Mouse (Mus musculus) stomach, embryonic 14.5 days (tissue): ENCODE data around the gene Dhrs7b. TPM values are rescaled to one million over a fixed set of nuclear protein-coding genes. Genes with fewer than 3 reads are reported as not detected.
"Not testable (repeated sequence)": the region's sequence is repeated elsewhere in the genome, so short reads cannot be mapped to it uniquely, and the experiment has no call there.

ENCODE experiments used
- ATAC-seq: fragments of 200-750 bp; cut with Nextera tagmentation; 2 replicates; pipeline ENCODE4 v1.8.0; 2017; ENCODE audit warnings: low read depth, moderate TSS enrichment; ENCODE audit not compliant: insufficient number of reproducible peaks, insufficient read depth, low FRiP score
- H3K27ac ChIP-seq: fragments of 300-500 bp; sonication (generic); 2 replicates; pipeline ENCODE4 v1.5.1; 2014; ENCODE audit warnings: mild to moderate bottlenecking, low read length, moderate library complexity, mixed read lengths
- H3K27me3 ChIP-seq: fragments of 300-500 bp; sonication (generic); 2 replicates; pipeline ENCODE4 v1.6.1; 2014; ENCODE audit warnings: low read length, control low read depth, mixed read lengths; ENCODE audit not compliant: control insufficient read depth, insufficient read depth
- H3K36me3 ChIP-seq: fragments of 300-500 bp; sonication (generic); 2 replicates; pipeline ENCODE4 v1.6.1; 2014; ENCODE audit warnings: mild to moderate bottlenecking, control low read depth, low read length, moderate library complexity, mixed read lengths; ENCODE audit not compliant: control insufficient read depth, insufficient read depth
- H3K4me1 ChIP-seq: fragments of 300-500 bp; sonication (generic); 2 replicates; pipeline ENCODE4 v1.6.1; 2014; ENCODE audit warnings: low read length, control low read depth, mixed read lengths; ENCODE audit not compliant: control insufficient read depth, insufficient read depth
- H3K4me2 ChIP-seq: fragments of 300-500 bp; sonication (generic); replicated peaks from 2 replicates; pipeline ENCODE4 v1.6.1; 2014; ENCODE audit warnings: low read depth, low read length, control low read depth
- H3K4me3 ChIP-seq: fragments of 300-500 bp; sonication (generic); 2 replicates; pipeline ENCODE4 v1.5.1; 2014; ENCODE audit warnings: low read depth, low read length, control low read depth
- H3K9ac ChIP-seq: fragments of 300-500 bp; sonication (generic); replicated peaks from 2 replicates; pipeline ENCODE4 v1.6.1; 2014; ENCODE audit warnings: low read depth, mild to moderate bottlenecking, control low read depth, low read length, moderate library complexity, mixed read lengths
- H3K9me3 ChIP-seq: fragments of 300-500 bp; sonication (generic); 2 replicates; pipeline ENCODE4 v1.6.1; 2016; ENCODE audit warnings: low read depth, low read length, control low read depth; ENCODE audit not compliant: control insufficient read depth
- whole genome bisulfite sequencing: fragments of 180-500 bp; shearing (Covaris S2); extraction: QIAGEN DNeasy Blood & Tissue Kit; methylation state at CpG from one replicate; pipeline ENCODE4 v1.1.7; 2014; 5-methylcytosine and 5-hydroxymethylcytosine counted together
- polyA plus RNA-seq: library from polyadenylated mRNA; unstranded; fragments of >200 nt; fragmentation: Nextera tagmentation; extraction: Ambion mirVana; gene quantifications from 2 replicates; pipeline ENCODE4 v1.2.1, GENCODE M21; 2014

Dhrs7b gene
- polyA plus RNA-seq, 1 experiment from 2014 or later = 37.2 TPM

DNA sequence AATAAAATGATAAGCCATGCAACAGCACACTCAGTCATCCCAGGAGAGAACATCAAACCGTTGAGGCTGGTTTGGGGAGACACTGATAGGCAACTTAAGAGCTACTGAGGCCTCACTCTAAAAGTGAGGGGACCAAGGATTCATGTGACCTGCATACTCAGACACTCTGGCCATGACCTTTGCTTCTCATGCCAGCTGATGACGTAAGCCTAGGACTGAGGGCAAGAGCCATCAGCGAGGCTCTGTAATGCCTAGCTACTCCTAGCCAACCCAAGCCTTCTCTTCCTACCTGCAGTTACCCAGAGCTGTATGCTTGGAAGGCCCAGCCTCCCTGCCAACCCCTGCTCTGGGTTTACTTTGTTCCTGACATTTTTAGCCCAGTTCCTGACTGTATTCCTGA lies 31.6 kb downstream of the Dhrs7b start:
- Histone ChIP-seq H3K4me2 (no peak overlapping the region), H3K36me3 (peaks cover 51% of the 10 kb centered on the region), H3K27me3 (no peaks in the 10 kb centered on the region), H3K9me3 (no peaks in the 10 kb centered on the region), H3K4me3 (no peak overlapping the region), H3K4me1 (no peaks in the 10 kb centered on the region), H3K9ac (no peak overlapping the region), H3K27ac (no peak overlapping the region)
- WGBS = 87% methylated on average over 3 of the region's 3 CpGs
- no peak for ATAC-seq

DNA sequence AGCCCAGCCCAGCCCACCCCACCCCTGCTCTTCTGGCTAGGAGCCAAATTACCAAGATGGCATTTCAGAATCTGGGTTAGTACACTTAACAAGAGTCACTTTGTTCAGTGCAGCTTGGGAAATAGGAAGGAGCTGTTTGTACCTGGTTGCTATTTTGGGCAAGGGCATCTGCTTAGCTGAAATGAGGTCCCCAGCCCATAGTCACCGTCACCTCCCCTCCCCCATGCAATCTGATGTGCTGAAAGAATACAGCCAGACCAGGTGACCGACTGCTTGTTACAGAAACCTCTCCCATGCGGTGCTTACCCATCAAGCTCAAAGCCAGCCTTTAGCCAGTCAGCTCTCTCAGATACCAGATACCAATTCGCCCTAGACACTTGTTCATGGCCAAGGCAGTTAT lies 32.8 kb downstream of the Dhrs7b start:
- no peak overlapping the region for H3K27ac ChIP-seq
- H3K27me3 ChIP-seq = no peaks in the 10 kb centered on the region
- H3K36me3 ChIP-seq = peaks cover 42% of the 10 kb centered on the region
- no peaks in the 10 kb centered on the region for H3K4me1 ChIP-seq
- H3K9ac ChIP-seq = no peak overlapping the region
- no peak overlapping the region for H3K4me3 ChIP-seq
- H3K9me3 ChIP-seq = no peaks in the 10 kb centered on the region
- WGBS = 77% methylated on average over 4 of the region's 4 CpGs
- H3K4me2 ChIP-seq = no peak overlapping the region
- ATAC-seq = no peak

DNA sequence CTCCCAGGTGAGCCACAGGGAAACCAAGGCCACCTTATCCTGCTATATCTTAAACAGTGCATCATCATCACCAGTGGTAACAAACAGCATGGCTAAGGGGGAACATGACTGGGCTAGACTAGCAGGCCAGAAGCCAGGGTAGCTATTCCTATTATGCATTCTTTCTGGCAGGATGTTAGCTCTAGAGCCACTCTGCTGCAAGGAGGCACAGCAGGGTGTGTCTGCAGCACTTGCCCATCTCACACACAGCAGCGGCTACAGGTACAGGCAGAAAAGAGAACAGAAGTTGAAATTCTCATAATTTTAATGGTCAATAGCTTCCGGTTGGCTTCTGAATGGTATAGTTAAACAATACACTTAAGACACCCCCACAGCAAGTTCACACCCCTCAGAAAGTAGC lies 33.7 kb downstream of the Dhrs7b start:
- Histone ChIP-seq H3K27me3 (no peaks in the 10 kb centered on the region), H3K4me1 (no peaks in the 10 kb centered on the region), H3K4me2 (no peak overlapping the region), H3K36me3 (peaks cover 40% of the 10 kb centered on the region), H3K9me3 (no peaks in the 10 kb centered on the region), H3K4me3 (no peak overlapping the region), H3K9ac (no peak overlapping the region), H3K27ac (no peak overlapping the region)
- 87% methylated on average over 2 of the region's 2 CpGs for WGBS
- ATAC-seq = no peak

DNA sequence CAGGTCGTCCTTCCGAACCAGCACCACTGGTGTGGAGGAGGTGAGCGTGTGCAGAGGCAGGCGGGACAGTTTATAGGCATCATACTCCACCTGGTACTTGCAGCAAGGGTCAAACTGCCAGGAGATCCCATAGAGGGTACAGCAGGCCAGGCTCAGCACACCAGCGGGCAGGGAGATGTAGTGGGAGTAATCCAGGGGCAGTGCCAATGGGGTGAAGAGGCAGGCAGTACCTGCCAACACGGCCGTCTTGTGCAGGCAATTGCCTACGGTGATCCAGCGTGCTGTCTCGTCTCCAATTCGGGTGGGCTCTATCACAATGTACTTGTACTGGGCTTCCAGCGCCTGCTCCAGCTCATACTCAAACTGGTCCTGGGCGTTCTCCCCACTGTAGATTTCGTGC lies 34.5 kb downstream of the Dhrs7b start:
- Histone ChIP-seq H3K4me2 (no peak overlapping the region), H3K4me3 (no peak overlapping the region), H3K27ac (no peak overlapping the region), H3K9me3 (no peaks in the 10 kb centered on the region), H3K36me3 (peaks cover 40% of the 10 kb centered on the region), H3K4me1 (no peaks in the 10 kb centered on the region), H3K27me3 (no peaks in the 10 kb centered on the region), H3K9ac (no peak overlapping the region)
- ATAC-seq = no peak
- 90% methylated on average over 14 of the region's 14 CpGs for WGBS

DNA sequence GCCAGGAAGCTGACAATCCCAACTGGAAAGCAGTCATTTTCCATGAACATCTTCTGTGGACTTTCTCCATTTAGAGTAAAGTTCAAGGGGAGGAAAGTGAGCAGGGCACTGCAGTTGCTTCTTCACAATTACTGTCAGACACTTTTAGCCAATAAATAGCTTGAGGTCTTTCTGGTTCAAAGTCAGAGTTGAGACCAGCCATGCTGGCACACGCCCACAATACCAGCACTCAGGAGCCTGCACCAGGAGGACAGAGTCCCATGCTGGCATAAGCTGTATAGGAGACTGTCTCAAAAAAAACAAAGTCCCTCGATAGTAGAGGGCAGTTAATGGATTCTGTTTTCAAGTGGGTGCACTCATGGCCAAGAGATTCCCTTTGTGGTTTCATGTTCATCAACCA lies 35.6 kb downstream of the Dhrs7b start:
- ATAC-seq = no peak
- Histone ChIP-seq H3K4me1 (no peaks in the 10 kb centered on the region), H3K9me3 (no peaks in the 10 kb centered on the region), H3K36me3 (peaks cover 40% of the 10 kb centered on the region), H3K9ac (no peak overlapping the region), H3K4me3 (no peak overlapping the region), H3K27me3 (no peaks in the 10 kb centered on the region), H3K27ac (no peak overlapping the region), H3K4me2 (no peak overlapping the region)
- 70% methylated on average over 2 of the region's 2 CpGs for WGBS

DNA sequence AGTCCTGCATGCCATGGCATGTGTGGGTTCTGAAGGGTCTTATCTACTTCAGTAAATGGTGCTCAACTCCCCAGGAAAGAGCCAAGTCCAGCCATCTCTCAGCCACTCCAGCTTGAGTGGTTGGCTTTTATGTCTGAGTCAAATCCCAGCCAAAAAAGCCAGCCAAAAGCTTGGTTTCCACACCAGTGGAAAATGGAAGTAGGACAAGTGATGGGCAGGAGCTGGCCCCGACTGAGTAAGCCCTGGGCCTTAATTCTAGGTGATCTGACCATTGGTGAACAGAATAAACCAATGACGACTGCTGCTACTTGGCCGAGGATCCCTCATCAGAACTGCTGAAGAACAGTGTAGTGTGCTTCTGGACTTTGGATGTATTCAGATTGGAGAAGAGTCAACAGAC lies 37.0 kb downstream of the Dhrs7b start:
- Histone ChIP-seq H3K36me3 (peaks cover 27% of the 10 kb centered on the region), H3K4me3 (no peak overlapping the region), H3K9me3 (no peaks in the 10 kb centered on the region), H3K9ac (no peak overlapping the region), H3K27ac (no peak overlapping the region), H3K27me3 (no peaks in the 10 kb centered on the region), H3K4me2 (no peak overlapping the region), H3K4me1 (peaks cover 9% of the 10 kb centered on the region)
- WGBS = 88% methylated on average over 3 of the region's 3 CpGs
- ATAC-seq = no peak

DNA sequence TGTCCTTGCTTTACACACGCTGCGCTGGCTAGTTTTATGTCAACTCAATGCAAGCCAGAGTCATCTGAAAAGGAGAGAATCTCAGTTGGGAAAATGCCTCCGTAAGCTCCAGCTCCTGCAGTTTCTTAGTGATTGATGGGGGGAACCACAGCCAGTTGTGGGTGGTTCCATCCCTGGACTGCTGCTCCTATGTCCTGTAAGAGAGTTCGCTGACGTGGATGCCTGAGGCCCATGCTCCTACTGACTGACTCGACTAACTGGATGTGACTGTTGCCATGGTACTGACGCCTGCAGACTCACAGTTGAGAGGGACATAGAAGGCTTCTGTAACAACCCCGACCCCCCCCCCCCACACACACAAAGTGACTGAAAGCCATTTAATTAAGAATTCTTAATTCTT lies 37.5 kb downstream of the Dhrs7b start:
- Histone ChIP-seq H3K36me3 (peaks cover 23% of the 10 kb centered on the region), H3K4me1 (peaks cover 11% of the 10 kb centered on the region), H3K9ac (no peak overlapping the region), H3K27ac (no peak overlapping the region), H3K4me2 (no peak overlapping the region), H3K9me3 (no peaks in the 10 kb centered on the region), H3K27me3 (no peaks in the 10 kb centered on the region), H3K4me3 (no peak overlapping the region)
- no peak for ATAC-seq
- WGBS = 63% methylated on average over 8 of the region's 8 CpGs

DNA sequence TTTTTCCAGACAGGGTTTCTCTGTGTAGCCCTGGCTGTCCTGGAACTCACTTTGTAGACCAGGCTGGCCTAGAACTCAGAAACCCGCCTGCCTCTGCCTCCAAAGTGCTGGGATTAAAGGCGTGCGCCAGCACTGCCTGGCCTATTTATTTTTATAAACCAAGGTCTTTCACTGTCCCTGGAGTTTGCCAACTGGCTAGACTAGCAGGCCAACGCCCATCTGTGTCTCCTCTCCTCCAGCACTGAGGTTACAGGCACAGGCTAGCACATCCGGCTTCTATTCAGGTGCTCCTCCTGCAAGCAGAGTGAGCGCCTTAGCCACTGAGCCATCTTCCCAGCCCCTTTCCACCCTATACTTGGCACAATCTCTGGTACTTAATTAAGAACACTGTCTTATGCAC lies 39.0 kb downstream of the Dhrs7b start:
- ATAC-seq = not testable (repeated sequence)

DNA sequence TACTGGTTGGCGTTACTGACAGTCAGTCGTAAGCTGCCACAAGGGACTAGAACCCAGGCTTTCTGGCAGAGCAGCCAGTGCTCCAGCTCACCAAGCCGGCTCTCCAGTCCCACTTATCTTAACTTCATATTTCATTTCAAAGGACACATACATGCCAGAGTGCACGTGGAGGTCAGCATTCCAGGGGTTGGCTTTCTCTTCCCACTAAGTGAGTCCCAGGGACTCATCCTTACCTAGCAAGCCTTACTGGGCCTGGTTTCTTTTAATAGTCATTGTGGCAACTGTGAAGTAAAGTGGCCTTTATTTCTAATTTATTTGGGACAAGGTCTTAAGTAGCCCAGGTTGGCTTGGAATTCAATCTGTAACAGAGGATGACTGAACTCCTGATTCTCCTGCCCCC lies 41.0 kb downstream of the Dhrs7b start:
- Histone ChIP-seq H3K27me3 (no peaks in the 10 kb centered on the region), H3K27ac (no peak overlapping the region), H3K4me1 (peaks cover 39% of the 10 kb centered on the region), H3K4me3 (no peak overlapping the region), H3K4me2 (no peak overlapping the region), H3K9ac (no peak overlapping the region), H3K9me3 (no peaks in the 10 kb centered on the region), H3K36me3 (no peaks in the 10 kb centered on the region; the same call in 1 of the 2 replicates)
- 42% methylated on average over 4 of the region's 4 CpGs for WGBS
- ATAC-seq = no peak

More for the DNA sequence above, 39.0 kb downstream of the Dhrs7b start:
- peaks cover 24% of the 10 kb centered on the region for H3K4me1 ChIP-seq
- H3K9ac ChIP-seq, H3K4me2 ChIP-seq, H3K4me3 ChIP-seq, H3K27ac ChIP-seq, H3K27me3 ChIP-seq, H3K9me3 ChIP-seq, H3K36me3 ChIP-seq: not testable (repeated sequence)
- 95% methylated on average over 6 of the region's 6 CpGs for WGBS
